Mouse (Mus musculus): Measurements from ENCODE around the gene Gstcd. TPM values are rescaled to one million over a fixed set of nuclear protein-coding genes. Genes with fewer than 3 reads are reported as not detected.
A peak's percentile ranks its signal among the peaks of the same experiment; 100 is the strongest.

Gene Gstcd
- polyA plus RNA-seq, 1 experiment from 2014 or later = 8.3 TPM

DNA sequence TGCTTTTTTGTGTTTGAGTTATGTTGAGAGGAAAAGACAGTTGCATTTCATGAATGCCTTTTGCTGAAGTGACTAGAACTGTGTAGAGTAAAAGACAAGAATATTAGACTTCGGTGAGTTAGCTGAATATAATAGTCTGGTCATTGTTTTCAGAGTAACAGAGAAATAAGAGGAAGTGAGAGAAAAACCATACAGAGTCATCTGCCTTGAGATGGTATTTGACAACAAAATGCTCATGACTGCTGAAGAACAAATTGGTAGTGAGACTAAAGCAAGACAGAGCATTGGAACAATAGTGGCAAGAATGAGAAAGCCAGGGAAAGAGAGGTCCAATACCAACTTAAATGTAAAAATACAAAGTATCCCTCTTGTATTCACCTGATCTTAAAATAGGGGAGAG, 1.1 kb upstream of the Gstcd start:
- Histone ChIP-seq H3K36me3 (peaks cover 17% of the 10 kb centered on the region), H3K9me3 (replicated peaks) (no peaks in the 10 kb centered on the region), H3K4me3 (peak overlapping the region; percentile 90), H3K27me3 (ENCODE audit: low read depth, poor library complexity, severe bottlenecking) (no peaks in the 10 kb centered on the region), H3K27ac (replicated peaks) (peak overlapping the region; percentile 99; the same call in 1 of the 2 replicates), H3K4me1 (peaks cover 38% of the 10 kb centered on the region)
- no peak for DNase-seq (ENCODE audit: low spot score)
- WGBS = 93% methylated on average over 1 of the region's 1 CpGs

DNA sequence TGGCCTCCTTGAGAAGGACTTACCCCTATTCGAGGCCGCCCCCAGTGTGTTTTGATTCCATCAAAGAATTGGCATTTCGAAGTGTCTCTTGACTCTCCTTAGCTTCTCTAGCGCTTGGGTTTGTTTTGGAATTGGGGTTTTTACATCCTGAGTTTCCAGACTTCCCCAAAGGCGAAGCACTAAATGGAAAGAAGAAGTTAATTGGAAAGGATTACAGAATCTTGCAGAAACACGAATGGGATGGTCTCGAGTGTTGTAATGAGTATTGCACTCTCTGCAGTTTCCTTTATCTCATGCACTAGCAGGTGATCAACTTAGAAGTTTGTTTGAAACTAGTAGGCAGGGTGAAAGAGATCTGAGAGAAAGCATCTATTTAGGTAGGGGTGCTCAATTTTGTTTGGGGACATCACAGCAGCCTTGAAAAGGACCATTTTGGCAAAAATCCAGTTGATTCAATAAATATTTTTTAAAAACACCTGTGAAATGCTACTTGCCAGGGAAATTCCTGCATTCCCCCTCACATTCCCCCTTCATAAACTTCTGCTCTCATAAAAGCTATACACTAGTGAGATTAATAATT, 531 bp upstream of the Gstcd start:
- peaks cover 11% of the 10 kb centered on the region for H3K36me3 ChIP-seq
- 3% methylated on average over 7 of the region's 7 CpGs for WGBS
- peak overlapping the region; percentile 99 for H3K27ac ChIP-seq (replicated peaks)
- H3K9me3 ChIP-seq (replicated peaks) = no peaks in the 10 kb centered on the region
- H3K4me1 ChIP-seq = peaks cover 38% of the 10 kb centered on the region
- DNase-seq (ENCODE audit: low spot score) = no peak
- H3K27me3 ChIP-seq (ENCODE audit: low read depth, poor library complexity, severe bottlenecking) = no peaks in the 10 kb centered on the region
- H3K4me3 ChIP-seq = peak overlapping the region; percentile 90

- Histone ChIP-seq H3K9me3 (replicated peaks) (no peaks in the 10 kb centered on the region), H3K27me3 (ENCODE audit: low read depth, poor library complexity, severe bottlenecking) (no peaks in the 10 kb centered on the region), H3K27ac (replicated peaks) (peak overlapping the region; percentile 99), H3K4me1 (peaks cover 38% of the 10 kb centered on the region), H3K4me3 (peak overlapping the region; percentile 90), H3K36me3 (0 out of 2 replicates have a peak, but pooled peaks cover 4% of the 10 kb centered on the region)
- WGBS = 1% methylated on average over 44 of the region's 44 CpGs
- no peak for DNase-seq (ENCODE audit: low spot score)
These were observed 641 bp downstream of the Gstcd start for GRCm38 (mm10) chr3:133091121-133091663.

- Histone ChIP-seq H3K36me3 (no peaks in the 10 kb centered on the region), H3K4me3 (peak overlapping the region; percentile 90), H3K4me1 (peaks cover 38% of the 10 kb centered on the region), H3K27ac (replicated peaks) (peak overlapping the region; percentile 99), H3K9me3 (replicated peaks) (no peaks in the 10 kb centered on the region), H3K27me3 (ENCODE audit: low read depth, poor library complexity, severe bottlenecking) (no peaks in the 10 kb centered on the region)
- 15% methylated on average over 11 of the region's 11 CpGs for WGBS
- no peak for DNase-seq (ENCODE audit: low spot score)
These were observed 1.3 kb downstream of the Gstcd start for GRCm38 (mm10) chr3:133090247-133091120.

GRCm38 (mm10) chr3:133085858-133086257, 6.0 kb downstream of the Gstcd start:
- Histone ChIP-seq H3K4me1 (peaks cover 21% of the 10 kb centered on the region), H3K36me3 (peaks cover 38% of the 10 kb centered on the region), H3K27me3 (ENCODE audit: low read depth, poor library complexity, severe bottlenecking) (no peaks in the 10 kb centered on the region), H3K4me3 (no peak overlapping the region), H3K27ac (replicated peaks) (no peak overlapping the region), H3K9me3 (replicated peaks) (no peaks in the 10 kb centered on the region)
- DNase-seq (ENCODE audit: low spot score) = no peak
- 79% methylated on average over 3 of the region's 3 CpGs for WGBS

GRCm38 (mm10) chr3:133082736-133083135, 9.1 kb downstream of the Gstcd start:
- H3K9me3 ChIP-seq (replicated peaks) = no peaks in the 10 kb centered on the region
- DNase-seq (ENCODE audit: low spot score) = no peak
- WGBS = 95% methylated on average over 5 of the region's 5 CpGs
- peaks cover 66% of the 10 kb centered on the region for H3K36me3 ChIP-seq
- no peaks in the 10 kb centered on the region for H3K4me1 ChIP-seq
- no peak overlapping the region for H3K4me3 ChIP-seq
- no peaks in the 10 kb centered on the region for H3K27me3 ChIP-seq (ENCODE audit: low read depth, poor library complexity, severe bottlenecking)
- H3K27ac ChIP-seq (replicated peaks) = no peak overlapping the region

DNA sequence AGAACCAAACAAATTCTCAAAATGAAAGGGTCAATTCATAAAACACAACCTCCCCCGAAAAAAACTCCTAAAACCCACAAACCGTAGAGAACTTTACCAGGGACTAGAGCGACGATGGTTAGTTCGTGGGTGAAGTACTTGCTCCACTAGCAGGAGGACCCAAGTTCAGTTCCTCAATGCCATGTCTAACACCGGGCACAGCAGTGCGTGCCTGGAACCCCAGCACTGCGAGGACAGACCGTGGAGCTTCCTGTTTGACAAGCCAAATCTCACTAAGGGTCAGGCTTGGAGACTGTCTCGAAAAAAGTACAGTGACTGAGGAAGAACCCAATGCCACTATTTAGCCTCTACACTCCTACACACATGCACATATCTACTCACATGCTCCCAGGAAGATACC, 16.3 kb downstream of the Gstcd start:
- DNase-seq (ENCODE audit: low spot score) = no peak
- WGBS = 94% methylated on average over 10 of the region's 10 CpGs
- no peaks in the 10 kb centered on the region for H3K4me1 ChIP-seq
- H3K9me3 ChIP-seq (replicated peaks) = no peaks in the 10 kb centered on the region
- no peak overlapping the region for H3K27ac ChIP-seq (replicated peaks)
- H3K4me3 ChIP-seq = no peak overlapping the region
- H3K27me3 ChIP-seq (ENCODE audit: low read depth, poor library complexity, severe bottlenecking) = no peaks in the 10 kb centered on the region
- H3K36me3 ChIP-seq = peaks cover 67% of the 10 kb centered on the region

DNA sequence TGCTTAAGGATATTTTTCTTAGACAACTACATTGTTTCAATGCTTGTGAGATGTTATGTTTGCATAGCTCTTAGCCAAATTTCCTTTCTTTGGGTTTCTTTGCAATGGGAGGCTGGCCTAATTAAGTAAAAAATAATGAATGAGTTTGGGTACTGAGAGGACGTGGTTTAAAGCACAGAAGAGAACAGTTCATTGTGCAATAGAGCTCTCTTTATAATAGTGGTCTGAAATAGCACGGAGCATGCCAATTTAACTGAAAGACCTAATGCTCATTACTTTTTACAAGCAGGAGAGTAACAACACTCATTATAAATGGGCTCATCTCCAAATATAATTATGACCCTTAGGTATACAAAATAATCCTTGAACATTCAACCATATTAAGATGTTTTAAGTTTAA, 39.8 kb downstream of the Gstcd start:
- Histone ChIP-seq H3K4me3 (no peak overlapping the region), H3K9me3 (replicated peaks) (no peaks in the 10 kb centered on the region), H3K27ac (replicated peaks) (no peak overlapping the region), H3K27me3 (ENCODE audit: low read depth, poor library complexity, severe bottlenecking) (no peaks in the 10 kb centered on the region), H3K36me3 (peaks cover 41% of the 10 kb centered on the region), H3K4me1 (no peaks in the 10 kb centered on the region)
- WGBS = 89% methylated on average over 2 of the region's 2 CpGs
- DNase-seq (ENCODE audit: low spot score) = no peak

GRCm38 (mm10) chr3:133033145-133033755, 58.6 kb downstream of the Gstcd start:
- Histone ChIP-seq H3K36me3 (no peaks in the 10 kb centered on the region), H3K27ac (replicated peaks) (no peak overlapping the region), H3K9me3 (replicated peaks) (no peaks in the 10 kb centered on the region), H3K4me1 (no peaks in the 10 kb centered on the region), H3K27me3 (ENCODE audit: low read depth, poor library complexity, severe bottlenecking) (no peaks in the 10 kb centered on the region), H3K4me3 (no peak overlapping the region)
- DNase-seq (ENCODE audit: low spot score) = no peak
- WGBS = 95% methylated on average over 7 of the region's 7 CpGs

- H3K9me3 ChIP-seq (replicated peaks) = no peaks in the 10 kb centered on the region
- DNase-seq (ENCODE audit: low spot score) = no peak
- H3K36me3 ChIP-seq = no peaks in the 10 kb centered on the region
- peaks cover 18% of the 10 kb centered on the region for H3K4me1 ChIP-seq
- no peak overlapping the region for H3K4me3 ChIP-seq
- H3K27ac ChIP-seq (replicated peaks) = peak overlapping the region; percentile 69
- WGBS = 36% methylated on average over 2 of the region's 2 CpGs
- H3K27me3 ChIP-seq (ENCODE audit: low read depth, poor library complexity, severe bottlenecking) = no peaks in the 10 kb centered on the region
These were observed 64.9 kb downstream of the Gstcd start for GRCm38 (mm10) chr3:133026977-133027376.

GRCm38 (mm10) chr3:133007250-133007649, 84.6 kb downstream of the Gstcd start:
- no peaks in the 10 kb centered on the region for H3K4me1 ChIP-seq
- no peaks in the 10 kb centered on the region for H3K27me3 ChIP-seq (ENCODE audit: low read depth, poor library complexity, severe bottlenecking)
- no peak for DNase-seq (ENCODE audit: low spot score)
- H3K4me3 ChIP-seq = no peak overlapping the region
- peaks cover 21% of the 10 kb centered on the region for H3K36me3 ChIP-seq
- no peaks in the 10 kb centered on the region for H3K9me3 ChIP-seq (replicated peaks)
- 85% methylated on average over 4 of the region's 4 CpGs for WGBS
- no peak overlapping the region for H3K27ac ChIP-seq (replicated peaks)

- Histone ChIP-seq H3K9me3 (replicated peaks) (no peaks in the 10 kb centered on the region), H3K4me1 (no peaks in the 10 kb centered on the region), H3K27me3 (ENCODE audit: low read depth, poor library complexity, severe bottlenecking) (no peaks in the 10 kb centered on the region), H3K36me3 (peaks cover 43% of the 10 kb centered on the region), H3K27ac (replicated peaks) (no peak overlapping the region), H3K4me3 (no peak overlapping the region)
- 78% methylated on average over 9 of the region's 9 CpGs for WGBS
- DNase-seq (ENCODE audit: low spot score) = no peak
These were observed 95.5 kb downstream of the Gstcd start for GRCm38 (mm10) chr3:132996299-132996698.

DNA sequence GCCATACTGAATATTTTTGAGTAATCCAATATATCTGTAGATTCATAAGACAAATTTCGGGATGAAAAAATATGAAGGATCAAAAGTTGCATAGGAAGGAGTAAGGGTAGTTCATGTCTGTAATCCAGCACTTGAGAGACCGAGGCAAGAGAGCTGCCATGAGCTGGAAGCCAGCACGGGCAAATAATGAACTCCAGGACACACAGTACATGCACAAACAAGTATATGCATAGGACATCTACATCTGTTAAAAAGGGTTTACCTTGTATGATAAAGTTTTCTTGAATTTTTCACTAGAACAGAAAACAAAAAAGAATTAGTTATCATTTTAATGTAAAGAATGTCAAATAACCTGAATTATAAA, 95.9 kb downstream of the Gstcd start:
- no peaks in the 10 kb centered on the region for H3K9me3 ChIP-seq (replicated peaks)
- H3K4me1 ChIP-seq = no peaks in the 10 kb centered on the region
- DNase-seq (ENCODE audit: low spot score) = no peak
- no peak overlapping the region for H3K27ac ChIP-seq (replicated peaks)
- H3K27me3 ChIP-seq (ENCODE audit: low read depth, poor library complexity, severe bottlenecking) = no peaks in the 10 kb centered on the region
- WGBS = 95% methylated on average over 3 of the region's 3 CpGs
- H3K36me3 ChIP-seq = peaks cover 41% of the 10 kb centered on the region
- no peak overlapping the region for H3K4me3 ChIP-seq

Data from midbrain, embryonic 10.5 days (tissue).